Mouse (Mus musculus) cerebellum, adult 2 months (tissue): ENCODE data around the gene Cct8l1.

Source experiments
- CTCF ChIP-seq: fragments of 200-500 bp; IDR thresholded peaks from 2 replicates; pipeline ENCODE4 v1.5.1; 2011; ENCODE audit warnings: low read depth, mild to moderate bottlenecking, control low read depth, low read length, moderate library complexity, borderline replicate concordance; ENCODE audit not compliant: insufficient read depth
- POLR2A ChIP-seq: fragments of 200-500 bp; IDR thresholded peaks from 2 replicates; pipeline ENCODE4 v1.6.1; 2011; ENCODE audit warnings: low read length, control low read depth, borderline replicate concordance; ENCODE audit not compliant: insufficient read depth

DNA sequence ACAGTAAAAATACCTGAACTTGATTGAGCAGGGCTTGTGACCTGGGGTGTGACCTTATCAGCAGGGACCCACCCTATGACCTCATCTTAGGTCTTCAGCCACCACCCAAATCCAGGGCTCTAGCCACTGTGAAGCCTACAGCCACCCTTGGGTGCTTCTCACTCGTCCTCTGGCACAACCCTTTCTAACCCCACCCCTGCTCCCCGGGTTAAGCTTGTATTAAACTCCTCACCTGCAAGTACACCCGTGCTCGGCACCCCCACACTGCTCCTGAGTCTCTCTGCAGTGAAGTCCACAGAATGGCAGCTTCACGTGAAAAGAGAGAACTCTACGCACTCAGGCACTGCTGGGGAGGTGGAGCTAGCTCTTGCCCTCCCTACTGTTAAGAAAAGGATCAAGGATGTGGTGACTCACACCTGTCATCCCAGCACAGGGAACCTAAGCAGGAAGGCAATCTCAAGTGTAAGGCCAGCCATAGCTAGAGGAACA is 21.1 kb downstream of the Cct8l1 start:
- no peak for TF ChIP-seq CTCF
- TF ChIP-seq POLR2A: no peak
